Mouse (Mus musculus): ENCODE measurements at regions not wholly inside any gene's neighbourhood (a gene's known extent, or its start where the extent isn't known, plus 50 kb on each side); places are given as distances from the start of the nearest gene placed in this dataset.

DNA sequence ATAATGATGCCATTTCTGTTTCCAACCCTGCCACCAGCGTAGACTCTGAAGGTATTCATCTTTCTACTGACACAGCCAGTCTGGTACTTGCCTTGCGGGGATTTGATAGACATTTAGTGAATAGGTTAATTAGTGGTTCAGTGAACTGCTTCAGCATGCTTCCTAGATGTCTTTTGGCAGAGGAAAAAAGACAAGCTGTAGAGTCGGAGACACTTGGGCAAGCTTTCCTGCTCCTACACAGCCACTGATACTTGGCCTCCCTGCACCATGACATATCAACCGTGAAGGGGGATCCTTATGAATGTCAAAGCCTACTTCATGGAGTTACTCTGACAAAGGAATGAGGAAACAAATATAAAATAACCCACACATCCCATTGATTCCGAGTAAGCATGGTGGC is 308.7 kb downstream of the Kctd12 start:
- 92% methylated on average over 5 of the region's 5 CpGs for WGBS
- TF ChIP-seq CTCF (IDR thresholded peaks at IDR 0.05; ENCODE audit: extremely low read depth, insufficient read length, insufficient replicate concordance, low read depth, low read length) (no peak), POLR2A (IDR thresholded peaks at IDR 0.05; ENCODE audit: low read depth, low read length) (no peak)
- Histone ChIP-seq H3K36me3 (ENCODE audit: control insufficient read depth, insufficient read depth, low read length) (no peaks in the 10 kb centered on the region), H3K4me1 (ENCODE audit: control insufficient read depth, insufficient read depth, insufficient read length, low read length) (peaks cover 2% of the 10 kb centered on the region; the same call in 1 of the 2 replicates), H3K27ac (ENCODE audit: insufficient read depth, low read depth, low read length) (no peak overlapping the region), H3K4me3 (ENCODE audit: low read depth, low read length) (no peak overlapping the region), H3K27me3 (ENCODE audit: control insufficient read depth, insufficient read depth, low read length) (no peaks in the 10 kb centered on the region)

DNA sequence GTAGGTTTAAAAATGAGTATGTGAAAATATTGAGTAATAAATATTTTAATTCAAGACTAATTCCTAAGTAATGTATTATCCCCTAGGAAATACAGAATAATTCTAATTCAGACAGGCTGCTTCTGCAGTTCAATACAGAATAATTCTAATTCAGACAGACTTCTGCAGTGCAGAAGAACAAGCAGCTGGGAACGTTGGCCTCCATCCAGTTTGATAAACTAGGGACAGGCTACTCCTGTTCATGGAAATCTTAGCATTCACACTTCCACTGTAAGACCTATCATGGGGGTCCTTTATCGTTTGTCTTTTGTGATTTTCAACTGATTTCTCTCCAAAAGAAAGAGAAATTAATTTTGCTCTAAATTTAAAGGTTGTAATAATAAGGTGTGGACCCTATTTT is 319.2 kb downstream of the Kctd12 start:
- 43% methylated on average over 2 of the region's 2 CpGs for WGBS
- Histone ChIP-seq H3K4me1 (ENCODE audit: control insufficient read depth, insufficient read depth, insufficient read length, low read length) (no peaks in the 10 kb centered on the region), H3K4me3 (ENCODE audit: low read depth, low read length) (no peak overlapping the region), H3K27ac (ENCODE audit: insufficient read depth, low read depth, low read length) (no peak overlapping the region), H3K27me3 (ENCODE audit: control insufficient read depth, insufficient read depth, low read length) (no peaks in the 10 kb centered on the region), H3K36me3 (ENCODE audit: control insufficient read depth, insufficient read depth, low read length) (no peaks in the 10 kb centered on the region)
- TF ChIP-seq CTCF (IDR thresholded peaks at IDR 0.05; ENCODE audit: extremely low read depth, insufficient read length, insufficient replicate concordance, low read depth, low read length), result no peak
- no peak for TF ChIP-seq POLR2A (IDR thresholded peaks at IDR 0.05; ENCODE audit: low read depth, low read length)

DNA sequence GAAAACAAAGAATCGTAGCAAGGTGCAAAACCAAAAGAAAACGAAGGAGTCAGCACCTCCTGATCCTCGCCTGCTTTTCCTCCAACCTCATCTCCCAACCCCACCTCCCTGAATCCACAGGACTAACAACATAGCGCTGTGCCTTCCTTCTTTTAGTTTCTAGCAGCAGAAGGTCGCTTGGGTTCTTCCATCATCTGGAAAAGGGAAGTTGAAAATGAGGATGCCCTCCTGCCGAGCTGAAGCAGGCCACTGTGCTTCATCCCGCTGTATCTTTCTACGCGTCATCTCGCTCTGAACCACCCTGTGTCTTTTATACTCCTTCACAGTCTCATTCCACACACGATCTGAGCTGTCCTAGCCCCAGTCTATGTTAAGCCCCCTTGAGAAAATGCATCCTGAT is 322.1 kb downstream of the Kctd12 start:
- Histone ChIP-seq H3K27me3 (ENCODE audit: control insufficient read depth, insufficient read depth, low read length) (no peaks in the 10 kb centered on the region), H3K27ac (ENCODE audit: insufficient read depth, low read depth, low read length) (no peak overlapping the region), H3K4me3 (ENCODE audit: low read depth, low read length) (no peak overlapping the region), H3K4me1 (ENCODE audit: control insufficient read depth, insufficient read depth, insufficient read length, low read length) (no peaks in the 10 kb centered on the region), H3K36me3 (ENCODE audit: control insufficient read depth, insufficient read depth, low read length) (no peaks in the 10 kb centered on the region)
- WGBS, result 85% methylated on average over 11 of the region's 11 CpGs
- TF ChIP-seq POLR2A (IDR thresholded peaks at IDR 0.05; ENCODE audit: low read depth, low read length) (no peak), CTCF (IDR thresholded peaks at IDR 0.05; ENCODE audit: extremely low read depth, insufficient read length, insufficient replicate concordance, low read depth, low read length) (no peak)

DNA sequence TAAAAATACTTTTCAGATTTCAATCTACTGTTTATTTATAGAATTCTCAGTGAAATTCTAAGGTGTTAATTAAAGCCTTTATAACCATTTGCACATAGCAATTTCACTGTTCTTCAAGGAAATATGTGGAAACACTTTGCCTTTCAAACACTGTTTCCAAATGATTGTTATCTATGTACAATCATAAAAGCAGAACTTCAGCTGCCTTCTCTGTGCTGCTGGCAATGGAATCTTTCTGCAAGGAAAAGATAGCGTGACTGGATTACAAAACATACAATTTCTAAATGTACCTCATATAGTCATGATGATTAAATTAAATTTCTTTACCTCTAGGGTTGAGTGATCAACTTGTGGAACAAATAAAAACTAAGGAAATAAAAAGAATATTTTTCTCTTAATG is 326.2 kb downstream of the Kctd12 start:
- Histone ChIP-seq H3K27me3 (ENCODE audit: control insufficient read depth, insufficient read depth, low read length) (no peaks in the 10 kb centered on the region), H3K4me1 (ENCODE audit: control insufficient read depth, insufficient read depth, insufficient read length, low read length) (no peaks in the 10 kb centered on the region), H3K27ac (ENCODE audit: insufficient read depth, low read depth, low read length) (no peak overlapping the region), H3K36me3 (ENCODE audit: control insufficient read depth, insufficient read depth, low read length) (no peaks in the 10 kb centered on the region), H3K4me3 (ENCODE audit: low read depth, low read length) (no peak overlapping the region)
- TF ChIP-seq CTCF (IDR thresholded peaks at IDR 0.05; ENCODE audit: extremely low read depth, insufficient read length, insufficient replicate concordance, low read depth, low read length) (no peak), POLR2A (IDR thresholded peaks at IDR 0.05; ENCODE audit: low read depth, low read length) (no peak)
- WGBS, result 51% methylated on average over 1 of the region's 1 CpGs

DNA sequence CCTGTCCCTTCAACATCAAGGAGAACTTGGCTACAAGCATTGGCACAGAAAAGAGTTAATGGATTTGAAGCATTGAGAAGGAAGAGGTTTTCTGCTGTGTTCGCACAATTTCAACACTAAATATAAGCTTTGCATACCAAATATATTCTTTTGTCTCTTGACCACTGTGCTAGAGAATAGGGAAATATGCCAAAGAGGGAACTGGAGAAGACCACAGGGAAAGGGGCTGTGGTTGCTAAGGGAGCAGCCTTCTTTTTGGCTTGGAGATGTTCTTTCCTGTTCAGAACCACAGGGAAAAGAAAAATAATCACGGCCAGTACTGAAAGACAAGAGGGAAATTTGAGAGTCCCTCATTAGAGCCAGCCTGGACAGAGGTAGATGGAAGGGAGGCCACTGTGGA is 352.8 kb downstream of the Kctd12 start:
- Histone ChIP-seq H3K27me3 (ENCODE audit: control insufficient read depth, insufficient read depth, low read length) (no peaks in the 10 kb centered on the region), H3K4me1 (ENCODE audit: control insufficient read depth, insufficient read depth, insufficient read length, low read length) (no peaks in the 10 kb centered on the region), H3K4me3 (ENCODE audit: low read depth, low read length) (no peak overlapping the region), H3K36me3 (ENCODE audit: control insufficient read depth, insufficient read depth, low read length) (no peaks in the 10 kb centered on the region), H3K27ac (ENCODE audit: insufficient read depth, low read depth, low read length) (no peak overlapping the region)
- 78% methylated on average over 2 of the region's 2 CpGs for WGBS
- no peak for TF ChIP-seq CTCF (IDR thresholded peaks at IDR 0.05; ENCODE audit: extremely low read depth, insufficient read length, insufficient replicate concordance, low read depth, low read length)
- no peak for TF ChIP-seq POLR2A (IDR thresholded peaks at IDR 0.05; ENCODE audit: low read depth, low read length)

DNA sequence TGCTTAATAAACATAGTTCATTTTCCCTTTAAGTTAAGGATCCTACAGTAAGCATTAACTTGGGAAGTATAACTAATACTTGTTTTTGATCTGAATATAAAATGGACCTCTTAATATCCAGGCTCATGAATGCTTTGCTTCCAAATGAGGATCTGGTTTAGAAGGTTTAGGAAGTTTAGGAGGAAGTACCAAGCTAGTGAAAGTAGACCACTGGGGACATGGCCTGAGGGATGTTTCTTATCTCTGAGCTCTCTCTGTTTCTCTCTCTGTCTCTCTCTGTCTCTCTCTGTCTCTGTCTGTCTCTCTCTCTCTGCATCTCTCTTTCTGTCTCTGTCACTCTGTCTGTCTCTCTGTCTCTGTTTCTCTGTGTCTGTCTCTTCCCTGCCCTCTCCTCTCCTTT is 360.9 kb downstream of the Kctd12 start:
- Histone ChIP-seq H3K4me3 (ENCODE audit: low read depth, low read length) (no peak overlapping the region), H3K36me3 (ENCODE audit: control insufficient read depth, insufficient read depth, low read length) (no peaks in the 10 kb centered on the region), H3K4me1 (ENCODE audit: control insufficient read depth, insufficient read depth, insufficient read length, low read length) (no peaks in the 10 kb centered on the region), H3K27me3 (ENCODE audit: control insufficient read depth, insufficient read depth, low read length) (no peaks in the 10 kb centered on the region), H3K27ac (ENCODE audit: insufficient read depth, low read depth, low read length) (no peak overlapping the region)
- TF ChIP-seq CTCF (IDR thresholded peaks at IDR 0.05; ENCODE audit: extremely low read depth, insufficient read length, insufficient replicate concordance, low read depth, low read length), result no peak
- TF ChIP-seq POLR2A (IDR thresholded peaks at IDR 0.05; ENCODE audit: low read depth, low read length), result no peak

DNA sequence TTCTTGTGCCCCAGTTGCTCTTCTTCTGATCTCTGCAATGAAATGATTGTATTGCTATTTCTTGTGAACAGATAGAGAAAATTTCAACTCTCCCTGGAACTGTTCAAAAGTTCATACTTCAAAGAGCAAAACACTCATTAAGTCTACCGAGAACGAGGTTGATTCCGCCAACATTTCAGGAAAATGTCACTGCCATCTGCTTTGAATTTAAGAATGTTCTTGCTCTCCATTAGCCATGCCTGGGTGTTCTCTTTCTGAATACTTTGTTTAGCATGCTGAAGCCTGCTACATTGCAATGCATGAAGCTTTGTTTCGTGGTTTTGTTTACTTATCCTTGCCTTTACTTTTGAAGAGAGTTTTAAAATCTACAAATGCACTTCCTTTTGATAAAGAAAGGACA is 363.4 kb downstream of the Kctd12 start:
- no peaks in the 10 kb centered on the region for H3K4me1 ChIP-seq (ENCODE audit: control insufficient read depth, insufficient read depth, insufficient read length, low read length)
- no peak overlapping the region for H3K27ac ChIP-seq (ENCODE audit: insufficient read depth, low read depth, low read length)
- H3K27me3 ChIP-seq (ENCODE audit: control insufficient read depth, insufficient read depth, low read length), result no peaks in the 10 kb centered on the region
- no peak for TF ChIP-seq CTCF (IDR thresholded peaks at IDR 0.05; ENCODE audit: extremely low read depth, insufficient read length, insufficient replicate concordance, low read depth, low read length)
- no peak for TF ChIP-seq POLR2A (IDR thresholded peaks at IDR 0.05; ENCODE audit: low read depth, low read length)
- H3K36me3 ChIP-seq (ENCODE audit: control insufficient read depth, insufficient read depth, low read length), result no peaks in the 10 kb centered on the region
- H3K4me3 ChIP-seq (ENCODE audit: low read depth, low read length), result no peak overlapping the region
- WGBS, result 70% methylated on average over 4 of the region's 4 CpGs

Data from small intestine, adult 2 months (tissue).